Mouse (Mus musculus): Measurements from ENCODE around the gene Hsd3b1. TPM values are rescaled to one million over a fixed set of nuclear protein-coding genes. Genes with fewer than 3 reads are reported as not detected.
"Not testable (repeated sequence)": the region's sequence is repeated elsewhere in the genome, so short reads cannot be mapped to it uniquely, and the experiment has no call there.

Hsd3b1 gene
- total RNA-seq, 2 experiments from 2014 or later, result not detected

GRCm38 (mm10) chr3:98805032-98805431 is 54.6 kb downstream of the Hsd3b1 start:
- intact Hi-C loops (cut with DNase I); DNase-seq: not testable (repeated sequence)

Other genes with a start within 250 kb of the Hsd3b1 start
- gene Hsd3b5, start 229.5 kb downstream of the Hsd3b1 start, total RNA-seq (2021), result not detected
- gene Hsd3b2, start 135.3 kb downstream of the Hsd3b1 start, total RNA-seq (2021), result not detected
- gene Hsd3b3, start 96.7 kb downstream of the Hsd3b1 start, total RNA-seq (2021), result not detected
- gene Hsd3b6, start 45.4 kb downstream of the Hsd3b1 start, total RNA-seq (2021), result not detected
- not detected for gene Hao2, start 33.4 kb upstream of the Hsd3b1 start, total RNA-seq (2021)

All from heart, postnatal 14 days (tissue).